Mouse (Mus musculus) cerebellum, adult (tissue): ENCODE results near the gene 6430550D23Rik.
"Not testable (repeated sequence)": the region's sequence is repeated elsewhere in the genome, so short reads cannot be mapped to it uniquely, and the experiment has no call there.

Experiments used
- ATAC-seq: cut with Nextera tagmentation; 2 replicates; pipeline ENCODE4 v1.9.2; 2017; ENCODE audit warnings: mild to moderate bottlenecking, moderate library complexity, mixed read lengths; ENCODE audit not compliant: insufficient number of reproducible peaks, low FRiP score, low TSS enrichment

The 6430550D23Rik gene

DNA sequence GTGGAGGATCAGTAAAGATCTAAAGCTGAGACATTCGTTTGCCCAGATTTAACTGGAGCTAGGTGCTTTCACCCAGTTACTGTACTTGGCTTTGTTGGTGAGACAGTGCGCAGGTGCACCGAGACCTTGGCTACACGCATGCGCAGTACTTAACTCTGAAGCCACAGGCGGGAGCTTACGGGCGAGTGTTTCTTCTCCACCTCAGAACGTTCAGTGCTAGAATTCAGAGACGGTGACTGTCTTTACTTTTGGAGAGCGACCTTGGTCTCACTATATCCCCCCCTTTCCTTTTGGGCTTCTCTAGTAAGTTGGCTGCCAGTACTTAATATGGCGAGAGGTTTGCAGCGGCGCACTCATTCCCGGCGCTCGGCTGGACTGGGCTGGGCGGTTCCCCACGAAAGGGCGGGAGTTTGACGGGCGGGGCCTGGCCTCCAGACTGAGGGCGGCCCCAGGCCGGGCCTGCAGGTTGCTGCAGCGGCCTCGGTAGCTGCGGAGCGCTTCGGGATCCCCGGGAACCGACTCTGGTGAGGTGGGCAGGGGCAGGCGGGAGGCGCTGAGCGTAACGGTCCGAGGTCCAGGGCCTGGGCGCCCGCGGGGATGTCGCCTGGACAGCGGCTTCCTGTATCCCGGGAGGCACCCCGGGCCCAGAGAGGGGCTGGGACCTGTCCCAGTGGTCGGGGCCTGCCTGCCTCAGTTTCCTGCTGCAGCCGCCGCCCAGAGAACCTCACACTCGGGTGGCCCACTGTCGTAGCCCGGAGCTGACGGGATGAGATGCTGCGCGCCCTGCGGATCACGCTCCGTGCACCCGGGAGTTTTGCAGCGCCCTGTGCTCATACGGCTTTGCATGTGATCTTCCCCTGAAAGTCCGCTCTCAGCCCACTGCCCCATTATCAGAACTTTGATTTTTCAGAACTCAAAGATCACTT is 51.4 kb downstream of the 6430550D23Rik start, which contains the start of gene Cep250:
Gene Cep250, plus strand, starts transcription at position 325 of the 926 bp plus-strand sequence.
- ATAC-seq, result peak; percentile 96

- no peak for ATAC-seq
Measured at GRCm38 (mm10) chr2:155952006-155952405, 55.8 kb downstream of the 6430550D23Rik start.

DNA sequence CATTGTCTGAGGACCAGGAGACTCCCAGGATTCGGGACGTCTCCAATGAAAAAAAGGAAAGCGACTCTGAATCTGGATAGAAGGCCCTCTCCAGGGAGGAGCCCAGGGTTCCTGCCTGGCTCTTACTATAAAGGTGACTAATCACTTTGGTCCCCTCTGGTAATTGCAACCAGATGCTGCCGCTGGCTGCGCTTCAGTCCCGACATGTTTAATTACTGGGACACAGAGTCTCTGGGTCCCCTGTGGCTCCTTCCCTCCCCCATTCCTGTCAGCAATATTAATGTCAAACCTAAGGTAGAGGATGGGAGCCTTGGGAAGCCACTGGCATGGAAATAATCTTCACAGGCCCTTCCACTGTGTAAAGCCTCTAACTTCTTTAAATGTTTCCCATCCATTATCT is 58.4 kb downstream of the 6430550D23Rik start:
- no peak for ATAC-seq

- no peak for ATAC-seq
Measured at GRCm38 (mm10) chr2:155947390-155948002, 60.3 kb downstream of the 6430550D23Rik start.

DNA sequence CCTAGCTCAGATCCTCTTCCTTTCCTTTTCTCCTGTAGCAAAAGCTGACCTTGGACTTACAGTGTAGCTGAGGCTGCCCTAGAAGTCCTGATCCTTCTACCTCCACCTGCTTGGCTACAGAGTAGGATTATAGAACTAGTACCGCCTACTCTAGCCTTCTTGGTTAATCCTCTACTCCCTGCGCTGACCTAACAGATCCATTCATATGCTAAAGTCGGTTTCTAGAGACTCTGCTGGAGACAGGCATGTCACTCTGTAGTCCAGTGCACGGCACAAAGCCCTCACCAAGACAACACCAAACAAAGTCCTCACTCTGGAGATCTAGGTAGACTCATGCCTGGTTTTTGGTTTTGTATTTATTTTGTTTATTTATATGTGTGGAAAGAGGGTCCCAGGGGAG is 61.3 kb downstream of the 6430550D23Rik start:
- no peak for ATAC-seq

DNA sequence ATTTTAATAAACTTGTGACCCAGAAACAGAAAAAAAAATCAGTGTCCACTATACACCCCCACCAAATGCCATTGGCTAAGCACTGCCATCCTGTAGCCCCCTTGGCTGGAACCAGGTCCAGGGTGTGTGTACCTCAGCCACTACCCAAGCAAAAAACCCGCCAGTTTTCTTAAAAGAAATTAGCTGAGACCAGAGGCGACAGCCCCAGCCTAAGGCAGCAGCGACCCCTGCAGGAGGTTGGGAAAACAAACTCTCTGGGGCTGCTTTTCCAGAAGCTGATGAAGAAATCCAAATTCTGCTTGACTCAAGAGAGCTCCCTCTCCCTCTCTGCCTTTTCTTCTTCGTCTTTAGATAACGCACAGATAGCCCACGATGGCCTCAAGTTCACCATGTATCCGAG is 61.7 kb downstream of the 6430550D23Rik start:
- ATAC-seq, result no peak

DNA sequence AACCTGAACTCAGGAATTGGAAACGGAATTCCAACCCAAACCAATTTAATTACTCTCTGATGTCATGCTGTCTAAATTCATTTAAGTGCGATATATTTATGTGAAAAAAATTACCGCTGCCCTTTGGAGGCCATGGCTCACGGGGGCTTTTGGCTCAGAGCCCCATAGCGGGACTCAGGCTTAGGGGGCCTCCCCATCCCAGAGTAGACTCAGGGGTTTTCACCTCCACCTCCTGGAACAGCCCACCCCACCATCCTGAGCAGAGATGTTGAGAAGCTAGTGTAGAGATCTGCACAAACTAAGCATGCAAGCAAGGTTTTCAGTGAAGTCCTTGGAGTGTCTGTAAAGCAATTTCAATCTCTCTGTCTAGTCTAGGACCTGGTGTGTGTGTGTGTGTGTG is 62.2 kb downstream of the 6430550D23Rik start:
- no peak for ATAC-seq

DNA sequence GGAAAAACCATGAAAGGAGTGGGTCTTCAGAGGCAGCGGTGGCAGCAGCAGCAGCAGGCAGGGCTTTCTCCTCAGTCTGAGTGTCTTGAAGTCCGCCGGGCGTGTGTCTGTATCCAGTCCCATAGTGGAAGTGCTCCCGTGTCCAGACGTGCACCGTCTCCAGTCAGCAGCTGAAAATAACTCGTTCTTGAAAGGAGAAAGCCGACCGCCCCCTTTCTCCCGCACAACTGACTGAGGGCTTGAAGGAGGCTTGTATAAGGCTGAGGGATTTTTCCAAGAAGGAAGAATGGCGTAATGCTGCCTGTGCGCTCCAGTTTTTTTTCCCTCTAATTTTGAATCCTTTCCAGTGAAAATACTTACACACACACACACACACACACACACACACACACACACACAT is 62.7 kb downstream of the 6430550D23Rik start, which contains the start of gene Gdf5:
Gene Gdf5, minus strand, starts transcription at position 244 of the 400 bp plus-strand sequence.
- ATAC-seq, result no peak

DNA sequence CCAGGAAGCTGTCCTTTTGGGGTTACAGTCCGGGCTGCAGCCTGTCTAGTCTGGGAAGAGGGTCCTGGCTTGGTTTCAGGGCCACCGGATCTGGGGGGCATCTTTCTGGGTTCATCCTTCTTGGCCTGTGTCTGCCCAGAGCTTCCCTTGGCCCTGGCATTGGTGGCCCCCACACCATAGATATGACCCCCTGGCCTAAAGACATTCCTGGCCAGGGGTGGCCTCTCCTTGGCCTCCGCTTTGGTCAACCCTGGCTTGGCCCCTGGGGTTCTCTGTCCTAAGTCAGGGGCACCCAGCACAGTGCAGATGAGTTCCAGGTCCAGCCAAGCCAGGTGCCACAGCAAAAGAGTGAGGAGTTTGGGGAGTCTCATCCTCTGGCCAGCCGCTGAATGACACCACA is 63.1 kb downstream of the 6430550D23Rik start:
- ATAC-seq, result no peak

DNA sequence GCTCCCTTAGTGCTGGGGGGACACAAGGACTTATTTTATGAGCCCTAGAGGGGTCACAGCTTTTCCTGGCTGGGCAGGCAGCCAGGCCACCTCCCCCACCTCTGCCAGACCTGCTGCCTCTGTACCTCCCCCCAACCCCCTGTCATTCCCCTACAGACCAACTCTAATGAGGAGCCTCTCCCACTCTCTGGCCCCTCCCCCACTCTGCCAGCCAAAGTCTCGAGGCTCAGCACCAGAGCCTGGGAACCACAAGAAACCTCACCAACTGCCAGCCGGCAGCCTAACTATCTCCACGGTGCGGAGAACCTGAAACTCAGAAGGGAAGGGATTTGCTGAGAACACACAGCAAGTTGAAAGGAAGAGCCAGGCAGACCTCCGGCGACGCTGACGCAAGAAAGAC is 64.3 kb downstream of the 6430550D23Rik start:
- no peak for ATAC-seq

- ATAC-seq, result no peak
Measured at GRCm38 (mm10) chr2:155941697-155942442, 65.9 kb downstream of the 6430550D23Rik start.

- no peak for ATAC-seq
Measured at GRCm38 (mm10) chr2:155940681-155941080, 67.1 kb downstream of the 6430550D23Rik start, which contains the start of gene Gm15557. Gene Gm15557, plus strand, starts transcription at chr2:155940728.

- no peak for ATAC-seq
Measured at GRCm38 (mm10) chr2:155939897-155940529, 67.8 kb downstream of the 6430550D23Rik start.

DNA sequence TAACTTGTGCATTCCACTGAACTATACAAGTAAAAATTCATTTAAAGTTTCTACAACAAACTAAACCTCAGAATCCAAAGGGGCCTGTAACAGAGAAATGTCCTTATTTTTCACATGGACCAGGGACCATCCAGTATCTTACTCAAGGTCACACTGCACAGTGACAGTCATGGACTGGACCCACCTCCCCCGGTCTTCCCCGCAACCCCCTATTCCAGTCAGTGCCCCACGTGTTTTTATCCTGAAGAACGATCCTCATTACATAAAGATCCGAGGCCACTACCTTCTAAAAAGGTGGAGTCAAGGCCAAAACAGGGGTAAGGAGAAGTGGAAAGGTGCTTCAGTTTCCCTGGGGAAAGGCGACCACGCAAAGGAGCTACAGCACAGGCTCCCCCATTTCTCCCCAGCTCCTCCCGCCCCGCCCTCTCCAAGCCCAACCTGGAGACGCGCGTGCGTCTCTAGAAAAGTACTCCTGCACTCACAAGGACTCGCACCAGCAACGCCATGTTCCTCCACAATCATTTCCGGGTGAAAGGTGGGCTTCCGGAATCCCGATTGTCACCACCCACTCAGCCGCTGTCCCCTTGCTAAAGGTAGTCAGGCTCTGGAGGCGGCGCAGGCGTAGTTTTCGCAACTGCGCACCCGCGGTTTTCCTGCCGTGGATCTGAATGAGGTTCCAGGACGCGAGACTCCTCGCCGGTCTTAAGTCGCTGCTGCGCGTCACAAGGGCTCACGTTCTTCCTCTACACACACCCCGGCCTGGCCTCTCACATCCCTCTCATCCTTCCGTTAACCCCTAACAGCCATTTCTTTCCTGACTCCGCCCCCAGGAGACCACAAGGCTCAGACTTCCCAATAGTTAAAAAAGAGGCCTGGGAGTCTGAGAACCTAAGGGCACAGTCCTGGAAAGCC is 78.0 kb downstream of the 6430550D23Rik start, which contains the start of gene Uqcc1:
Gene Uqcc1, minus strand, starts transcription at position 780 of the 912 bp plus-strand sequence.
- ATAC-seq, result peak; percentile 94

DNA sequence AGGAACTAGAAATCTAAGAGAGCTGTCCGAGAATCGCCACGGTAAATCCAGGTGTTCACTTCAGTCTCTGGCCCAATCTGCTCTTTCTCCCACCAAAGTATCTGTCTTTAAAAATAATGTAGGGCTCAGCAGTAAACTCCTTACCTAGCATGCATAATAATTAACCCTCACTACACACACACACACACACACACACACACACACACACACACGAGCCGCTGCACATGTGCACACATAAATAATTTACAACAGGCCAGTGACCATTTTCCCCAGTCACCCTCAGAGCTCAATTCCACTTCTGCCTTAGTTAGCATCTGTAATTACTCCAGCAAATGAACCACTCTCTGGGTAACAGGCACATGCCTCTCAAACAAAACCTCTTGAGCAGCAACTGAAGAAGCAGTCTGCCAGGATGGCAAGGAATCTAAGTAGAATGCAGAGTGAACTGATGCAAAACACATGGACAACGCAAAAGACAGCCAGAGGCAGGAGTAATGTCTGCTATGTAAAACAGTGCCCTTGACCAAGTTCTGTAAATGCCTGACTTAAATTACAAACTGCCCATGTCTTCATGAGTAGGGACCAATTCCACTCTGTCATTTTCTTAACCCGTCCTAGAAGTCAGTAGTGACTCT is 78.9 kb downstream of the 6430550D23Rik start:
- no peak for ATAC-seq

DNA sequence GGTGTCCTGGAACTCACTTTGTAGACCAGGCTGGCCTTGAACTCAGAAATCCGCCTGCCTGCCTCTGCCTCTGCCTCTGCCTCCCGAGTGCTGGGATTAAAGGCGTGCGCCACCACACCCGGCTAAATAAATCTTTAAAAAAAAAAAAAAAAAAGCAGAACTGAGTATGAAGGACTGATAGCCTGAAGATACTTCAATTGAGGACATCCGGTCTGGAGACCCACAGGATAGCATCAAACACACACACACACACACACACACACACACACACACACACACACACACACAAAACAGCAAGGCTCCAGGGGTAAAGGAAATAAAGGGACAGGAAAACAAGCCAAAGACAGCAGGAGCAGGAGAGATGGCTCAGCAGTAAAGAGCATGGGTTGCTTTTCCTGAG is 82.6 kb downstream of the 6430550D23Rik start:
- ATAC-seq, result not testable (repeated sequence)
